In the genomic region with DNA sequence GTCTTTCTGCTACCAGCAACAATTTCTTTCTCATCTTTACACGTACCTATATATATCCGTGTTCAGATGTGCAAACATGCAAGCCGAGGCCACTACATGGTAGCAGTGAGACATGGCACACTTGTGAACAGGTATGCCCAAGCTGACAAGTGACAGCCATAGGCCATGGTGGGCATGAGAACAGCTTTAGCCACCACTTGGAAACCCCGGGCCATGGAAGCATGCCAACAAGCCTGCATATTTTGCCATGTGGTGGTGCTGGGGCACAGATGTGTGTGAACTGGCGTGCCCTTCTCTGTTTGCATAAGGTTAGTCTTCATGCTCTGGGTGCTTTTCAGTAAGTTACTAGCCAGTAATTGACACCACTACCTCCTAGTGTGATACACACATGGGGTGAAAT, we compare ENCODE assay signal across 21 mouse cellular contexts.
"Had no signal": no experiment of that assay in that cellular context is flagged by ENCODE, and none has a peak within 500 bp of the region (broad histone marks: within the 10 kb centered on the region; RNA-seq: fewer than 3 reads in every experiment).

No protein-coding gene starts in this region.

- H3K9ac ChIP-seq: lung, embryonic 15.5 days; midbrain, embryonic 13.5 days; midbrain, embryonic 15.5 days; neural tube, embryonic 13.5 days; neural tube, embryonic 15.5 days had no signal

- H3K36me3 ChIP-seq: lung, embryonic 15.5 days; midbrain, embryonic 13.5 days; midbrain, embryonic 15.5 days; neural tube, embryonic 13.5 days; neural tube, embryonic 15.5 days had no signal

- ATAC-seq: lung, postnatal 0 days; midbrain, embryonic 13.5 days; midbrain, embryonic 15.5 days had no signal

- H3K9me3 ChIP-seq: lung, embryonic 15.5 days; megakaryocyte, embryonic 14.5 days; midbrain, embryonic 13.5 days; midbrain, embryonic 15.5 days; neural tube, embryonic 13.5 days; neural tube, embryonic 15.5 days had no signal

- H3K4me1 ChIP-seq: lung, embryonic 15.5 days; megakaryocyte, embryonic 14.5 days; midbrain, embryonic 13.5 days; midbrain, embryonic 15.5 days; neural tube, embryonic 13.5 days; neural tube, embryonic 15.5 days had no signal

- H3K27ac ChIP-seq: lung, embryonic 15.5 days; macrophage; midbrain, embryonic 13.5 days; midbrain, embryonic 15.5 days; neural tube, embryonic 13.5 days; neural tube, embryonic 15.5 days had no signal

- DNase-seq: lung, adult 2 months; lung, postnatal 14 days; lung, postnatal 36 days; retina, postnatal 1 day; right cerebral cortex, adult 18-20 months; right cerebral cortex, postnatal 25 days; right cerebral cortex, postnatal 4 days; spleen, adult 18-20 months; thymus, adult 18-20 months; thymus, postnatal 14 days; thymus, postnatal 36 days had no signal

- H3K27me3 ChIP-seq: lung, embryonic 15.5 days; megakaryocyte, embryonic 14.5 days; midbrain, embryonic 13.5 days; midbrain, embryonic 15.5 days; neural tube, embryonic 13.5 days; neural tube, embryonic 15.5 days had no signal

- H3K4me3 ChIP-seq: lung, embryonic 15.5 days; megakaryocyte, embryonic 14.5 days; midbrain, embryonic 13.5 days; midbrain, embryonic 15.5 days; myocyte; neural tube, embryonic 13.5 days; neural tube, embryonic 15.5 days had no signal

- H3K4me2 ChIP-seq: lung, embryonic 15.5 days; midbrain, embryonic 11.5 days; midbrain, embryonic 13.5 days; midbrain, embryonic 15.5 days; neural tube, embryonic 13.5 days; neural tube, embryonic 15.5 days had no signal
